Mouse (Mus musculus): ENCODE measurements around the gene Wnt9a. TPM values are rescaled to one million over a fixed set of nuclear protein-coding genes. Genes with fewer than 3 reads are reported as not detected.

Gene Wnt9a
- polyA plus RNA-seq, 1 experiment from 2014 or later: 10.7 TPM

Other genes starting within 250 kb of the Wnt9a start
- gene Obscn, start 170.5 kb upstream of the Wnt9a start, polyA plus RNA-seq (2016; fragmentation: Nextera tagmentation; extraction: Ambion mirVana): 0.15 TPM in 1 of 2 replicates, not detected in the other
- gene Iba57, start 143.2 kb upstream of the Wnt9a start, polyA plus RNA-seq (2016; fragmentation: Nextera tagmentation; extraction: Ambion mirVana): 4.8 and 7.1 TPM in 2 replicates
- 0.14 and 0.20 TPM in 2 replicates for gene Gjc2, start 123.7 kb upstream of the Wnt9a start, polyA plus RNA-seq (2016; fragmentation: Nextera tagmentation; extraction: Ambion mirVana)
- 113 and 119 TPM in 2 replicates for gene Guk1, start 114.7 kb upstream of the Wnt9a start, polyA plus RNA-seq (2016; fragmentation: Nextera tagmentation; extraction: Ambion mirVana)
- 123 and 129 TPM in 2 replicates for gene Mrpl55, start 104.4 kb upstream of the Wnt9a start, polyA plus RNA-seq (2016; fragmentation: Nextera tagmentation; extraction: Ambion mirVana)
- gene 2310033P09Rik, start 98.6 kb upstream of the Wnt9a start, polyA plus RNA-seq (2016; fragmentation: Nextera tagmentation; extraction: Ambion mirVana): 42.2 and 43.1 TPM in 2 replicates
- gene Arf1, start 78.7 kb upstream of the Wnt9a start, polyA plus RNA-seq (2016; fragmentation: Nextera tagmentation; extraction: Ambion mirVana): 669 and 687 TPM in 2 replicates
- gene Wnt3a, start 16.2 kb upstream of the Wnt9a start, polyA plus RNA-seq (2016; fragmentation: Nextera tagmentation; extraction: Ambion mirVana): 14.2 and 18.2 TPM in 2 replicates
- not detected in 2 replicates for gene Prss38, start 68.7 kb downstream of the Wnt9a start, polyA plus RNA-seq (2016; fragmentation: Nextera tagmentation; extraction: Ambion mirVana)
- 13.4 and 16.1 TPM in 2 replicates for gene Jmjd4, start 143.1 kb downstream of the Wnt9a start, polyA plus RNA-seq (2016; fragmentation: Nextera tagmentation; extraction: Ambion mirVana)
- gene Snap47, start 144.3 kb downstream of the Wnt9a start, polyA plus RNA-seq (2016; fragmentation: Nextera tagmentation; extraction: Ambion mirVana): 110 and 138 TPM in 2 replicates
- gene Zfp867, start 165.5 kb downstream of the Wnt9a start, polyA plus RNA-seq (2016; fragmentation: Nextera tagmentation; extraction: Ambion mirVana): 8.0 and 9.1 TPM in 2 replicates
- 35.8 and 36.8 TPM in 2 replicates for gene Zkscan17, start 219.8 kb downstream of the Wnt9a start, polyA plus RNA-seq (2016; fragmentation: Nextera tagmentation; extraction: Ambion mirVana)
- gene Nlrp3, start 234.6 kb downstream of the Wnt9a start, polyA plus RNA-seq (2016; fragmentation: Nextera tagmentation; extraction: Ambion mirVana): 0.17 TPM in 1 of 2 replicates, not detected in the other